Mouse (Mus musculus) left cerebral cortex, adult 9 months (tissue): ENCODE measurements at regions not wholly inside any gene's neighbourhood (a gene's known extent, or its start where the extent isn't known, plus 50 kb on each side); places are given as distances from the start of the nearest gene placed in this dataset.

Experiments used
- DNase-seq, 2 experiments: peaks; one replicate each; pipeline ENCODE4 v3.0.0; 2022; ENCODE audit warnings: low spot score in 2 of 2

GRCm38 (mm10) chr14:48754080-48754720 lies 80.6 kb upstream of the Otx2 start:
- DNase-seq, result no peak

- DNase-seq, result no peak
These were observed 80.0 kb upstream of the Otx2 start for GRCm38 (mm10) chr14:48753517-48754079.

GRCm38 (mm10) chr14:48753084-48753483 lies 79.5 kb upstream of the Otx2 start:
- no peak for DNase-seq

GRCm38 (mm10) chr14:48752579-48752905 lies 78.9 kb upstream of the Otx2 start:
- no peak for DNase-seq

- DNase-seq, result no peak
These were observed 78.3 kb upstream of the Otx2 start for GRCm38 (mm10) chr14:48751751-48752578.

- no peak for DNase-seq
These were observed 77.4 kb upstream of the Otx2 start for GRCm38 (mm10) chr14:48750994-48751393.

- DNase-seq, result no peak
These were observed 75.4 kb upstream of the Otx2 start for GRCm38 (mm10) chr14:48748976-48749375.

- DNase-seq, result no peak
These were observed 74.3 kb upstream of the Otx2 start for GRCm38 (mm10) chr14:48747936-48748335.

- no peak for DNase-seq
These were observed 67.5 kb upstream of the Otx2 start for GRCm38 (mm10) chr14:48740942-48741602.

GRCm38 (mm10) chr14:48739121-48739520 lies 65.5 kb upstream of the Otx2 start:
- no peak for DNase-seq

- DNase-seq, result no peak
These were observed 65.0 kb upstream of the Otx2 start for GRCm38 (mm10) chr14:48738641-48739040.

GRCm38 (mm10) chr14:48738213-48738612 lies 64.6 kb upstream of the Otx2 start:
- DNase-seq, result no peak

GRCm38 (mm10) chr14:48736969-48737860 lies 63.6 kb upstream of the Otx2 start:
- DNase-seq, result no peak

GRCm38 (mm10) chr14:48736211-48736610 lies 62.6 kb upstream of the Otx2 start:
- DNase-seq, result no peak

- DNase-seq, result no peak
These were observed 56.4 kb upstream of the Otx2 start for GRCm38 (mm10) chr14:48729996-48730395.
